In the genomic region with DNA sequence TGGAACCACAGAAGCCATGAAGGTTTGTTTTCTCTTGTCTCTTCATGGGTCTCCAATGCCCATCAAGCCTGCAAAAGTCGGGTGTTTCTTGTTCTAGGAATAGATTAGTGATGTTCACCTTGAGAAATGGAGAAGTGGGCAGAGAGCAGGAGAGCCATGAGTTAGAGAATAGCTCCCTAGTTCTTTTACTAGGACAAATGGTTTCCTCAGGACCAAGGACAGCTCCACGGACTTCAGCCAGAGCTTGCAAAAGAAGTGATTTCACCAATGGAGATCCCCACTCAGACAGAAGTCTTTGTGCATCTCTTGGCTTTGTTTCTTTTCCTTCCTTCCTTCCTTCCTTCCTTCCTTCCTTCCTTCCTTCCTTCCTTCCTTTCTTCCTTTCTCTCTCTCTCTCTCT, we compare ENCODE assay signal across 9 mouse cellular contexts.
A peak's percentile ranks its signal among the peaks of the same experiment; 100 is the strongest.
DNase-seq lines count a peak whose midpoint lies in the region; ATAC-seq and TF ChIP-seq lines count a peak whose summit lies in the region.
"Had no signal": no experiment of that assay in that cellular context is flagged by ENCODE, and none has a peak within 500 bp of the region (broad histone marks: within the 10 kb centered on the region; RNA-seq: fewer than 3 reads in every experiment).

No protein-coding gene starts in this region.

- no peaks in the 10 kb centered on the region for H3K36me3 ChIP-seq in hindbrain, embryonic 11.5 days (ENCODE audit: control insufficient read depth, insufficient read depth, low read length)
- H3K36me3 ChIP-seq in hindbrain, embryonic 13.5 days, result no peaks in the 10 kb centered on the region
- no peaks in the 10 kb centered on the region for H3K36me3 ChIP-seq in limb, embryonic 14.5 days (ENCODE audit: control insufficient read depth, insufficient read depth, low read length)

- intact Hi-C loops in left cerebral cortex, postnatal 14 days (cut with DNase I), result no loop called here

- H3K9me3 ChIP-seq in hindbrain, embryonic 11.5 days (ENCODE audit: control insufficient read depth, low read length), result no peaks in the 10 kb centered on the region
- no peaks in the 10 kb centered on the region for H3K9me3 ChIP-seq in hindbrain, embryonic 13.5 days
- no peaks in the 10 kb centered on the region for H3K9me3 ChIP-seq in limb, embryonic 14.5 days (ENCODE audit: control insufficient read depth, low read length)
- H3K9me3 ChIP-seq: megakaryocyte, embryonic 14.5 days had no signal

- H3K4me1 ChIP-seq in hindbrain, embryonic 11.5 days (replicated peaks; ENCODE audit: control insufficient read depth, insufficient read depth, low read length), result no peaks in the 10 kb centered on the region
- peaks cover 15% of the 10 kb centered on the region for H3K4me1 ChIP-seq in hindbrain, embryonic 13.5 days (replicated peaks)
- H3K4me1 ChIP-seq in limb, embryonic 14.5 days (ENCODE audit: control insufficient read depth, insufficient read depth, low read length), result no peaks in the 10 kb centered on the region
- H3K4me1 ChIP-seq: megakaryocyte, embryonic 14.5 days had no signal

- ATAC-seq in hindbrain, embryonic 11.5 days (ENCODE audit: low FRiP score), result no peak
- no peak for ATAC-seq in hindbrain, embryonic 13.5 days (ENCODE audit: low FRiP score)
- ATAC-seq in limb, embryonic 14.5 days (ENCODE audit: low FRiP score, low read depth), result no peak

- H3K27me3 ChIP-seq in hindbrain, embryonic 11.5 days (ENCODE audit: control insufficient read depth, insufficient read depth, low read length), result no peaks in the 10 kb centered on the region; the same call in 1 of the 2 replicates
- peaks cover 20% of the 10 kb centered on the region for H3K27me3 ChIP-seq in hindbrain, embryonic 13.5 days
- H3K27me3 ChIP-seq in limb, embryonic 14.5 days (ENCODE audit: control insufficient read depth, insufficient read depth, low read length), result no peaks in the 10 kb centered on the region
- H3K27me3 ChIP-seq: megakaryocyte, embryonic 14.5 days had no signal

- TF ChIP-seq POLR2A in limb, embryonic 14.5 days (IDR thresholded peaks at IDR 0.05; ENCODE audit: borderline replicate concordance, extremely low read depth, insufficient read depth, insufficient read length), result no peak

- peak; percentile 70 for DNase-seq in hindbrain, embryonic 11.5 days (ENCODE audit: low spot score)
- peak; percentile 71 for DNase-seq in ES-CJ7 (ENCODE audit: low read depth, low spot score)
- peak; percentile 45 for DNase-seq in c-Kit-positive CD71-negative TER-119-negative erythroid progenitor cells, embryonic 14.5 days (ENCODE audit: low read depth)
- DNase-seq in limb, embryonic 14.5 days (ENCODE audit: low spot score), result peak; percentile 90
- DNase-seq in B cell, adult 2 months, result no peak
- DNase-seq in left cerebral cortex, postnatal 14 days (ENCODE audit: low spot score in 2 of 2), result no peak
- no peak for DNase-seq in right cerebral cortex, postnatal 10 days (ENCODE audit: low spot score in 2 of 2)

- 20% methylated on average over 2 of the region's 2 CpGs for WGBS in hindbrain, embryonic 11.5 days
- WGBS in hindbrain, embryonic 13.5 days, result 25% methylated on average over 2 of the region's 2 CpGs
- WGBS in limb, embryonic 14.5 days, result 9% methylated on average over 2 of the region's 2 CpGs

- H3K9ac ChIP-seq in hindbrain, embryonic 11.5 days (ENCODE audit: low read depth, low read length), result no peak overlapping the region
- H3K9ac ChIP-seq in hindbrain, embryonic 13.5 days, result no peak overlapping the region
- no peak overlapping the region for H3K9ac ChIP-seq in limb, embryonic 14.5 days (ENCODE audit: low read depth, low read length, severe bottlenecking)

- H3K4me2 ChIP-seq in hindbrain, embryonic 11.5 days (replicated peaks; ENCODE audit: low read depth, low read length), result no peak overlapping the region
- H3K4me2 ChIP-seq in hindbrain, embryonic 13.5 days, result no peak overlapping the region
- no peak overlapping the region for H3K4me2 ChIP-seq in limb, embryonic 14.5 days (replicated peaks; ENCODE audit: low read depth, low read length, severe bottlenecking)

- no peak overlapping the region for H3K4me3 ChIP-seq in hindbrain, embryonic 11.5 days (ENCODE audit: low read depth, low read length)
- no peak overlapping the region for H3K4me3 ChIP-seq in hindbrain, embryonic 13.5 days
- no peak overlapping the region for H3K4me3 ChIP-seq in limb, embryonic 14.5 days (replicated peaks; ENCODE audit: low read length)
- H3K4me3 ChIP-seq: megakaryocyte, embryonic 14.5 days had no signal

- H3K27ac ChIP-seq in hindbrain, embryonic 11.5 days (ENCODE audit: low read depth, low read length), result no peak overlapping the region
- H3K27ac ChIP-seq in hindbrain, embryonic 13.5 days, result no peak overlapping the region
- H3K27ac ChIP-seq in limb, embryonic 14.5 days (replicated peaks; ENCODE audit: low read depth, low read length), result no peak overlapping the region

Comparison
In these comparisons a context has a peak if more than half of its experiments do, and no peak if none do; other contexts are left out.
1. DNase-seq: peak in hindbrain, embryonic 11.5 days (single experiment), ES-CJ7 (single experiment), c-Kit-positive CD71-negative TER-119-negative erythroid progenitor cells, embryonic 14.5 days (single experiment) and limb, embryonic 14.5 days (single experiment); none in B cell, adult 2 months (0 of 2), left cerebral cortex, postnatal 14 days (0 of 2) and right cerebral cortex, postnatal 10 days (0 of 2).